Mouse (Mus musculus) hindbrain, embryonic 16.5 days (tissue): Measurements from ENCODE around the gene Tcf7l1. TPM values are rescaled to one million over a fixed set of nuclear protein-coding genes. Genes with fewer than 3 reads are reported as not detected.

Experiments
- ATAC-seq: fragments of 200-750 bp; cut with Nextera tagmentation; 2 replicates; pipeline ENCODE4 v1.8.0; 2017; ENCODE audit warnings: moderate TSS enrichment, moderate library complexity
- H3K27ac ChIP-seq: fragments of 300-500 bp; sonication (generic); 2 replicates; pipeline ENCODE4 v1.5.1; 2014; ENCODE audit warnings: low read depth, mild to moderate bottlenecking, control low read depth, low read length, moderate library complexity
- H3K27me3 ChIP-seq: fragments of 300-500 bp; sonication (generic); replicated peaks from 2 replicates; pipeline ENCODE4 v1.6.1; 2014; ENCODE audit warnings: low read length; ENCODE audit not compliant: control insufficient read depth, insufficient read depth
- H3K36me3 ChIP-seq: fragments of 300-500 bp; sonication (generic); 2 replicates; pipeline ENCODE4 v1.6.1; 2014; ENCODE audit warnings: mild to moderate bottlenecking, low read length, moderate library complexity, mixed read lengths; ENCODE audit not compliant: control insufficient read depth, insufficient read depth
- H3K4me1 ChIP-seq: fragments of 300-500 bp; sonication (generic); 2 replicates; pipeline ENCODE4 v1.6.1; 2014; ENCODE audit warnings: low read depth, low read length; ENCODE audit not compliant: control insufficient read depth, insufficient read depth
- H3K4me2 ChIP-seq: fragments of 300-500 bp; sonication (generic); 2 replicates; pipeline ENCODE4 v1.6.1; 2014; ENCODE audit warnings: mild to moderate bottlenecking, low read length, control low read depth, moderate library complexity
- H3K4me3 ChIP-seq: fragments of 300-500 bp; sonication (generic); 2 replicates; pipeline ENCODE4 v1.5.1; 2014; ENCODE audit warnings: mild to moderate bottlenecking, low read length, control low read depth, moderate library complexity
- H3K9ac ChIP-seq: fragments of 300-500 bp; sonication (generic); 2 replicates; pipeline ENCODE4 v1.6.1; 2014; ENCODE audit warnings: low read depth, mild to moderate bottlenecking, control low read depth, low read length, moderate library complexity
- H3K9me3 ChIP-seq: fragments of 300-500 bp; sonication (generic); 2 replicates; pipeline ENCODE4 v1.6.1; 2014; ENCODE audit warnings: mild to moderate bottlenecking, low read length, moderate library complexity; ENCODE audit not compliant: control insufficient read depth
- WGBS: fragments of 180-500 bp; shearing (Covaris S2); extraction: QIAGEN DNeasy Blood & Tissue Kit; methylation state at CpG from one replicate; pipeline ENCODE4 v1.1.7; 2014; 5-methylcytosine and 5-hydroxymethylcytosine counted together
- polyA plus RNA-seq: library from polyadenylated mRNA; unstranded; fragments of >200 nt; fragmentation: Nextera tagmentation; extraction: Ambion mirVana; gene quantifications from 2 replicates; pipeline ENCODE4 v1.2.1, GENCODE M21; 2015

Gene Tcf7l1
- polyA plus RNA-seq, 1 experiment from 2014 or later = 6.3 TPM

- H3K36me3 ChIP-seq = no peaks in the 10 kb centered on the region
- peak overlapping the region; percentile 40 for H3K4me3 ChIP-seq
- H3K4me1 ChIP-seq = peaks cover 9% of the 10 kb centered on the region
- no peaks in the 10 kb centered on the region for H3K27me3 ChIP-seq
- peak overlapping the region; percentile 62 for H3K4me2 ChIP-seq
- H3K9me3 ChIP-seq = no peaks in the 10 kb centered on the region
- peak overlapping the region; percentile 73 for H3K27ac ChIP-seq
- H3K9ac ChIP-seq = peak overlapping the region; percentile 63
- 34% methylated on average over 20 of the region's 20 CpGs for WGBS
- peak; percentile 85 for ATAC-seq
These were observed 133.6 kb downstream of the Tcf7l1 start for GRCm38 (mm10) chr6:72655309-72656052.

- Histone ChIP-seq H3K36me3 (no peaks in the 10 kb centered on the region), H3K9ac (no peak overlapping the region), H3K4me1 (peaks cover 8% of the 10 kb centered on the region), H3K27me3 (no peaks in the 10 kb centered on the region), H3K9me3 (no peaks in the 10 kb centered on the region), H3K27ac (no peak overlapping the region), H3K4me2 (no peak overlapping the region), H3K4me3 (no peak overlapping the region)
- no peak for ATAC-seq
- 86% methylated on average over 6 of the region's 6 CpGs for WGBS
These were observed 134.7 kb downstream of the Tcf7l1 start for GRCm38 (mm10) chr6:72654355-72654754.

GRCm38 (mm10) chr6:72653419-72653818 is 135.6 kb downstream of the Tcf7l1 start:
- H3K4me2 ChIP-seq = no peak overlapping the region
- peaks cover 8% of the 10 kb centered on the region for H3K4me1 ChIP-seq
- H3K27me3 ChIP-seq = no peaks in the 10 kb centered on the region
- H3K36me3 ChIP-seq = no peaks in the 10 kb centered on the region
- 60% methylated on average over 7 of the region's 7 CpGs for WGBS
- no peak overlapping the region for H3K9ac ChIP-seq
- peak overlapping the region; percentile 30; the same call in 1 of the 2 replicates for H3K27ac ChIP-seq
- ATAC-seq = peak; percentile 68; the same call in 1 of the 2 replicates
- H3K9me3 ChIP-seq = no peaks in the 10 kb centered on the region
- no peak overlapping the region for H3K4me3 ChIP-seq

GRCm38 (mm10) chr6:72650338-72650851 is 138.7 kb downstream of the Tcf7l1 start:
- H3K4me1 ChIP-seq = peaks cover 9% of the 10 kb centered on the region
- no peak overlapping the region for H3K27ac ChIP-seq
- no peak for ATAC-seq
- no peaks in the 10 kb centered on the region for H3K9me3 ChIP-seq
- H3K36me3 ChIP-seq = no peaks in the 10 kb centered on the region
- H3K4me3 ChIP-seq = no peak overlapping the region
- no peak overlapping the region for H3K4me2 ChIP-seq
- H3K9ac ChIP-seq = no peak overlapping the region
- WGBS = 73% methylated on average over 10 of the region's 10 CpGs
- H3K27me3 ChIP-seq = no peaks in the 10 kb centered on the region

- WGBS = 55% methylated on average over 12 of the region's 12 CpGs
- Histone ChIP-seq H3K4me1 (peaks cover 4% of the 10 kb centered on the region; the same call in 1 of the 2 replicates), H3K4me3 (no peak overlapping the region), H3K27me3 (no peaks in the 10 kb centered on the region), H3K9me3 (no peaks in the 10 kb centered on the region), H3K36me3 (no peaks in the 10 kb centered on the region), H3K9ac (no peak overlapping the region), H3K4me2 (no peak overlapping the region), H3K27ac (no peak overlapping the region)
- no peak for ATAC-seq
These were observed 141.0 kb downstream of the Tcf7l1 start for GRCm38 (mm10) chr6:72648002-72648595.

GRCm38 (mm10) chr6:72647383-72647820 is 141.7 kb downstream of the Tcf7l1 start:
- H3K36me3 ChIP-seq = no peaks in the 10 kb centered on the region
- H3K27me3 ChIP-seq = no peaks in the 10 kb centered on the region
- no peak overlapping the region for H3K27ac ChIP-seq
- H3K9ac ChIP-seq = no peak overlapping the region
- no peak overlapping the region for H3K4me2 ChIP-seq
- no peaks in the 10 kb centered on the region for H3K9me3 ChIP-seq
- peaks cover 4% of the 10 kb centered on the region; the same call in 1 of the 2 replicates for H3K4me1 ChIP-seq
- no peak overlapping the region for H3K4me3 ChIP-seq
- WGBS = 67% methylated on average over 10 of the region's 10 CpGs
- peak; percentile 79 for ATAC-seq

GRCm38 (mm10) chr6:72645364-72645763 is 143.7 kb downstream of the Tcf7l1 start:
- WGBS = 68% methylated on average over 7 of the region's 7 CpGs
- Histone ChIP-seq H3K27ac (no peak overlapping the region), H3K27me3 (no peaks in the 10 kb centered on the region), H3K9ac (no peak overlapping the region), H3K9me3 (no peaks in the 10 kb centered on the region), H3K4me3 (no peak overlapping the region), H3K4me2 (no peak overlapping the region), H3K4me1 (peaks cover 4% of the 10 kb centered on the region; the same call in 1 of the 2 replicates), H3K36me3 (no peaks in the 10 kb centered on the region)
- no peak for ATAC-seq

- peaks cover 4% of the 10 kb centered on the region; the same call in 1 of the 2 replicates for H3K4me1 ChIP-seq
- H3K4me3 ChIP-seq = no peak overlapping the region
- H3K9ac ChIP-seq = no peak overlapping the region
- 86% methylated on average over 4 of the region's 4 CpGs for WGBS
- H3K27ac ChIP-seq = no peak overlapping the region
- H3K9me3 ChIP-seq = no peaks in the 10 kb centered on the region
- ATAC-seq = no peak
- no peak overlapping the region for H3K4me2 ChIP-seq
- H3K36me3 ChIP-seq = no peaks in the 10 kb centered on the region
- no peaks in the 10 kb centered on the region for H3K27me3 ChIP-seq
These were observed 144.5 kb downstream of the Tcf7l1 start for GRCm38 (mm10) chr6:72644576-72644975.

- WGBS = 83% methylated on average over 18 of the region's 18 CpGs
- H3K4me2 ChIP-seq = no peak overlapping the region
- no peaks in the 10 kb centered on the region for H3K27me3 ChIP-seq
- ATAC-seq = no peak
- no peaks in the 10 kb centered on the region for H3K36me3 ChIP-seq
- no peaks in the 10 kb centered on the region for H3K4me1 ChIP-seq
- H3K27ac ChIP-seq = no peak overlapping the region
- no peak overlapping the region for H3K4me3 ChIP-seq
- H3K9me3 ChIP-seq = no peaks in the 10 kb centered on the region
- H3K9ac ChIP-seq = no peak overlapping the region
These were observed 147.7 kb downstream of the Tcf7l1 start for GRCm38 (mm10) chr6:72641218-72641954.
